Mouse (Mus musculus) olfactory bulb, adult 2 months (tissue): ENCODE data around the gene Xylt1.

Experiments
- CTCF ChIP-seq: fragments of 200-500 bp; IDR thresholded peaks from 2 replicates; pipeline ENCODE4 v1.5.1; 2012; ENCODE audit warnings: low read depth, mild to moderate bottlenecking, low read length, moderate library complexity; ENCODE audit not compliant: insufficient read depth
- POLR2A ChIP-seq: fragments of 200-500 bp; IDR thresholded peaks from 2 replicates; pipeline ENCODE4 v1.6.1; 2012; ENCODE audit warnings: mild to moderate bottlenecking, low read depth, low read length, moderate library complexity; ENCODE audit not compliant: insufficient read depth

DNA sequence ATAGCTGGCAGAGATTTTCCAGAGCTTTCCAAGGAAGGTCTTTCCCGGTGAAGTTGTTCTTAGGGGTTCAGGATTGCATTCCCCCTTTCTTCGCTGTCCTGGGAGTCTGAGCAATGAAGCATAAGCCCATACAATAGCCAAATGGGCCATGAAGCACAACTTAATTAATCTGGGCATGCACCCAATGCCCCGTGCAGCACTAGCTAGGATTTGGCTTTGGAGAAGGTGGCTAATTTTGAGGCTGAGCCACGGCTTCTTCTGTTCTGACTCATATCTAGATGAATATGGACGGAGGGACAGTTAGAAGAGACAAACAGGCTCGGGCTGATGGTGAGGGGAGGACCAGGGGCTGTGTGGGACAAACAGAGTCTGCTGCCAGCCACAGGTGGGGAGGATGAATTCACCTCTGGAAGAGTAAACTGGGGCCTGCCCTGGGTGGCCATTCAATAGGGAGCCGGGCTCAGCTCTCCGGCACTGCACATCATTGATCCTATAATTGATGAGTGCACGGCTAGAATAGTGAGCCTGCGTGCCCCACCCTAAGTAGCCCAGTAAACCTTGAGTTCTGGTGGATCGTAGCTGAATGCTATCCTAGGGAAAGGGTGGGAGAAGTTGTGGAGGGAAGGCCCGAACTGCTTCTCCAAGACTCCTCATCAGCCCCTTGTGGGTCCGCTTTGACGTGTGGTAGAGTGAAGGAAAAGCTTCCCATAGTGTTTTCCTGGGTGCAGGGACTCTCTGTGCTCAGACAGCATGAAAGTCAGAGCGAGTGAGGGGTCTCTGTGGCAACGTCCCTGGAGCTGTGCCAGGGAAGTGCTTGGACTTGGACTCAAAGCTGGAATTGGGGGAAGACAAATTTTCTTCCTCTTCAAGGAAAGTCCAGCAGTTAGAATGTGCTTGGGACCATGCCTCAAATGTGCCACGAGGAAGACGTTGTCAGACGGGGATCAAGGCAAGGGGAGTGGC lies 92.3 kb downstream of the Xylt1 start:
- TF ChIP-seq POLR2A, result no peak
- no peak for TF ChIP-seq CTCF
